Mouse (Mus musculus): ENCODE measurements around the gene Pex12. TPM values are rescaled to one million over a fixed set of nuclear protein-coding genes. Genes with fewer than 3 reads are reported as not detected.
"Not testable (repeated sequence)": the region's sequence is repeated elsewhere in the genome, so short reads cannot be mapped to it uniquely, and the experiment has no call there.

Gene Pex12
- polyA plus RNA-seq, 1 experiment from 2014 or later = 13.5 TPM

GRCm38 (mm10) chr11:83289036-83289435 is 13.3 kb downstream of the Pex12 start:
- no peak for DNase-seq (ENCODE audit: low spot score)

GRCm38 (mm10) chr11:83286566-83286965 is 15.8 kb downstream of the Pex12 start, which contains the start of gene Slfn14:
Gene Slfn14, minus strand, starts transcription at chr11:83286726.
- DNase-seq (ENCODE audit: low spot score) = no peak

GRCm38 (mm10) chr11:83285627-83286026 is 16.8 kb downstream of the Pex12 start:
- no peak for DNase-seq (ENCODE audit: low spot score)

- DNase-seq (ENCODE audit: low spot score) = no peak
Measured at GRCm38 (mm10) chr11:83282084-83282483, 20.3 kb downstream of the Pex12 start.

- no peak for DNase-seq (ENCODE audit: low spot score)
Measured at GRCm38 (mm10) chr11:83279691-83280090, 22.7 kb downstream of the Pex12 start.

GRCm38 (mm10) chr11:83279024-83279423 is 23.4 kb downstream of the Pex12 start:
- no peak for DNase-seq (ENCODE audit: low spot score)

- no peak for DNase-seq (ENCODE audit: low spot score)
Measured at GRCm38 (mm10) chr11:83276251-83276650, 26.1 kb downstream of the Pex12 start.

- DNase-seq (ENCODE audit: low spot score) = peak; percentile 68
Measured at GRCm38 (mm10) chr11:83271951-83272843, 30.2 kb downstream of the Pex12 start.

- peak; percentile 88 for DNase-seq (ENCODE audit: low spot score)
Measured at GRCm38 (mm10) chr11:83271151-83271950, 31.0 kb downstream of the Pex12 start.

GRCm38 (mm10) chr11:83270842-83271150 is 31.6 kb downstream of the Pex12 start:
- no peak for DNase-seq (ENCODE audit: low spot score)

- DNase-seq (ENCODE audit: low spot score) = peak; percentile 82
Measured at GRCm38 (mm10) chr11:83263146-83263545, 39.2 kb downstream of the Pex12 start.

GRCm38 (mm10) chr11:83262673-83263072 is 39.7 kb downstream of the Pex12 start:
- peak; percentile 70 for DNase-seq (ENCODE audit: low spot score)

- not testable (repeated sequence) for DNase-seq (ENCODE audit: low spot score)
Measured at GRCm38 (mm10) chr11:83257211-83257610, 45.2 kb downstream of the Pex12 start.

Other genes starting within 250 kb of the Pex12 start
- 129 and 142 TPM in 2 replicates for gene Slfn2, start 237.5 kb downstream of the Pex12 start, polyA plus RNA-seq (2015; fragmentation: Nextera tagmentation; extraction: Ambion mirVana)
- 3.0 and 4.1 TPM in 2 replicates for gene Slfn1, start 185.7 kb downstream of the Pex12 start, polyA plus RNA-seq (2015; fragmentation: Nextera tagmentation; extraction: Ambion mirVana)
- 0.09 and 0.51 TPM in 2 replicates for gene Slfn4, start 127.4 kb downstream of the Pex12 start, polyA plus RNA-seq (2015; fragmentation: Nextera tagmentation; extraction: Ambion mirVana)
- 6.1 and 7.3 TPM in 2 replicates for gene Slfn3, start 111.3 kb downstream of the Pex12 start, polyA plus RNA-seq (2015; fragmentation: Nextera tagmentation; extraction: Ambion mirVana)
- 0.03 TPM in 1 of 2 replicates, not detected in the other for gene Slfn14, start 15.9 kb downstream of the Pex12 start, polyA plus RNA-seq (2015; fragmentation: Nextera tagmentation; extraction: Ambion mirVana)
- 31.6 and 34.9 TPM in 2 replicates for gene Ap2b1, start 3.6 kb downstream of the Pex12 start, polyA plus RNA-seq (2015; fragmentation: Nextera tagmentation; extraction: Ambion mirVana)
- 0.24 and 0.26 TPM in 2 replicates for gene Rasl10b, start 106.6 kb upstream of the Pex12 start, polyA plus RNA-seq (2015; fragmentation: Nextera tagmentation; extraction: Ambion mirVana)
- gene Gas2l2, start 126.9 kb upstream of the Pex12 start, polyA plus RNA-seq (2015; fragmentation: Nextera tagmentation; extraction: Ambion mirVana) = 0.12 and 0.21 TPM in 2 replicates
- gene 1700020L24Rik, start 135.1 kb upstream of the Pex12 start, polyA plus RNA-seq (2015; fragmentation: Nextera tagmentation; extraction: Ambion mirVana) = 2.2 and 2.7 TPM in 2 replicates
- gene Mmp28, start 160.5 kb upstream of the Pex12 start, polyA plus RNA-seq (2015; fragmentation: Nextera tagmentation; extraction: Ambion mirVana) = 1.4 and 2.3 TPM in 2 replicates
- gene Taf15, start 170.5 kb upstream of the Pex12 start, polyA plus RNA-seq (2015; fragmentation: Nextera tagmentation; extraction: Ambion mirVana) = 6.9 and 10.2 TPM in 2 replicates
- gene Heatr9, start 219.6 kb upstream of the Pex12 start, polyA plus RNA-seq (2015; fragmentation: Nextera tagmentation; extraction: Ambion mirVana) = not detected in 2 replicates
- 44.9 and 47.3 TPM in 2 replicates for gene Ccl5, start 227.9 kb upstream of the Pex12 start, polyA plus RNA-seq (2015; fragmentation: Nextera tagmentation; extraction: Ambion mirVana)